Mouse (Mus musculus): ENCODE measurements around the gene Jmjd8. TPM values are rescaled to one million over a fixed set of nuclear protein-coding genes. Genes with fewer than 3 reads are reported as not detected.

The Jmjd8 gene
- polyA plus RNA-seq, 1 experiment from 2014 or later = 48.5 TPM

DNA sequence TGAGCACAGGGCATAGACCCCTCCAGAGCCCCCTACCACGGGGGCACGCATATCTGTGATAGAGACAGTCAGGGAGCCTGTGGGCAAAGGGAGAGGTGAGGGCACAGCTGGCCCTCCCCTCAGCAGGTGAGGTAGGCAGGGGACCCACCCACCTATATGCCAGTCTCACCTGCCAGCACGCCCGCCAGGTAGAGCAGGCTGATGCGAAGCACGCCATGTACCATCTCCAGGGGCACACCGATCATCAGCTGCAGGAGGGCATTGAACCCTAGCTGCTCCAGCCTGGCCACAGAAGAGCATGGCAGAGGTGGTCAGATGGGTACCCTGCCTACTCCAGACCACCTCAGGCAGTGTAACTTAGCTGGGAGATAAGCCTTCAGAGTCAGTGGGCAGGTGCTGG is 6.6 kb downstream of the Jmjd8 start:
- peaks cover 44% of the 10 kb centered on the region for H3K36me3 ChIP-seq
- no peaks in the 10 kb centered on the region for H3K9me3 ChIP-seq (replicated peaks)
- 0 out of 2 replicates have a peak overlapping the region, but pooled peaks have one; percentile 13 for H3K27ac ChIP-seq (replicated peaks)
- H3K9ac ChIP-seq (replicated peaks) = peak overlapping the region; percentile 92; the same call in 1 of the 2 replicates
- peak overlapping the region; percentile 58; the same call in 1 of the 2 replicates for H3K4me3 ChIP-seq (replicated peaks)
- ATAC-seq (ENCODE audit: low FRiP score) = no peak
- H3K4me1 ChIP-seq = peaks cover 76% of the 10 kb centered on the region
- WGBS = 94% methylated on average over 7 of the region's 7 CpGs
- H3K27me3 ChIP-seq (replicated peaks) = no peaks in the 10 kb centered on the region
- peak overlapping the region; percentile 98 for H3K4me2 ChIP-seq

DNA sequence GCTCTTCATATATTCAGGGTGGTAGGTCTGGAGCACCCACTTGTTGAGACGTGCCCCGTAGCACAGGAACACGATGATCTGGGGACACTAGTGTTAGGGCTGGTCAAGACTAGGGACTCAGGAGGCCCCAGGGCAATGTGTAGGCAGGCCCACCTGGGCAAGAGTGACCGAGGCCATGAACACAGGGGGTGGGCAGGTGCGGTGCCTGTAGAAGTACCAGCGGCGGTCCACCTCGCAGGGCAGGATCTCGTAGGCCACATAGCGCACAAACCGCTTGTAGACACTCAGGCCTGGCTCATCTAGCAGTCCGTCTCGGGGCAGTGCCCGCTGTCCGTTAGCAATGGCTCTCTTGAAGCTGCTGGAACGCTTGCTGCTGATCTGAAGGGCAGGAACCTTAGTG is 7.1 kb downstream of the Jmjd8 start:
- H3K4me1 ChIP-seq = peaks cover 73% of the 10 kb centered on the region
- WGBS = 94% methylated on average over 16 of the region's 16 CpGs
- H3K36me3 ChIP-seq = peaks cover 44% of the 10 kb centered on the region
- peak overlapping the region; percentile 98 for H3K4me2 ChIP-seq
- no peak for ATAC-seq (ENCODE audit: low FRiP score)
- peak overlapping the region; percentile 58; the same call in 1 of the 2 replicates for H3K4me3 ChIP-seq (replicated peaks)
- H3K9ac ChIP-seq (replicated peaks) = peak overlapping the region; percentile 92
- H3K9me3 ChIP-seq (replicated peaks) = no peaks in the 10 kb centered on the region
- H3K27ac ChIP-seq (replicated peaks) = no peak overlapping the region
- H3K27me3 ChIP-seq (replicated peaks) = no peaks in the 10 kb centered on the region

DNA sequence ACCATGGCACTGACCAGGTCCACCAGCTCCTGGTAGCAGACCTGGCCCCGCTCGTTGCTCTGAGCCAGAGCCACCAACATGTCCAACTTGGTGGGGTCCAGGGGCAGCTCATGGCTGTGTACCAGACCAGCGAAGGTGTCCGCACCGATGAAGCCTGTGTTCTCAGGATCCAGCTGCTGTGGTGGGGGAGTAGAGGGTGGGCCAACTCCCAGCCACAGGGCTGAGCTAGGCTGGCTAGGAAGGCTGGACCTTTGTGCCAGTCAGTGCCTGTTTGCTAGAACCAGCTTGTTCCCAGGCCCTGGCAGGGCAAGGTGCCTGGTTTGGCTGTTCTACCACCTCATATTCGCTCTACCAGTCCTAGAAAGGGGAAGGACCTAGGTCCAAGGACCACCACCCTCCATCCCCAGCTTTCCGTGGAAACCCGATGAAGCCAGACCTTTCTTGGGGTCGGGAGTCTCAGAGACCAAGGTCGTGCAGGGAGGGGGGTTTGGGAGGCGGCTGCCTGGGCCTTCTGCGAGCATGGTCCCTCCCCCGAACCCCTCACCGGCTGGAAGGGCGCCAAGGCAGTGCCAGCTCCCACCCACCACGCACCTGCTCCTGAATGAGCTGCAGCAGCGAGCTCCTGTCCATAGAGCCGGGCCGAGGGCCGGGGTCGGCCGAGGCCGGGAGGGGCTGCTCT is 7.9 kb downstream of the Jmjd8 start:
- H3K4me3 ChIP-seq (replicated peaks) = peak overlapping the region; percentile 58
- H3K9ac ChIP-seq (replicated peaks) = peak overlapping the region; percentile 92
- peak overlapping the region; percentile 98 for H3K4me2 ChIP-seq
- no peaks in the 10 kb centered on the region for H3K27me3 ChIP-seq (replicated peaks)
- no peaks in the 10 kb centered on the region for H3K9me3 ChIP-seq (replicated peaks)
- H3K27ac ChIP-seq (replicated peaks) = peak overlapping the region; percentile 88
- peaks cover 65% of the 10 kb centered on the region for H3K4me1 ChIP-seq
- 19% methylated on average over 23 of the region's 23 CpGs for WGBS
- no peak for ATAC-seq (ENCODE audit: low FRiP score)
- H3K36me3 ChIP-seq = peaks cover 44% of the 10 kb centered on the region

DNA sequence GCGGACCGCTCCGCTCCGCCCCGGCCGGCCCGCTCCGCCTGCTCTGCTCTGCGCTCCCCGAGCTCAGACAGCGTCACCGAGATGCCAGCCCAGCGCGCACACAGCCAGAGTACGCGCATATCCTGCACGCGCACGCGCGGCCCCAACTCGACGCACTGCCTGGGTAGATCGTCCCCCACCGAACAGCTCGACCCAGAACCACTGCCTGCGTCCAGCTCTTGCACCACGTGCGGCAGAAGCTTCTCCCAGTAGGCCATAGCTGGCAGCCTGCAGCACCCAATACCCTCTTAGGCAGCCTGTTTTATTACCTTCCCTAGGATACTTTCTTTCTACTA is 8.4 kb downstream of the Jmjd8 start, which contains the start of gene Rhbdl1:
Gene Rhbdl1, minus strand, starts transcription at position 220 of the 335 bp plus-strand sequence.
- Histone ChIP-seq H3K4me3 (replicated peaks) (peak within 1 kb of the TSS; percentile 58), H3K9me3 (replicated peaks) (no peaks in the 10 kb centered on the region), H3K36me3 (peaks cover 46% of the 10 kb centered on the region), H3K4me1 (peaks cover 60% of the 10 kb centered on the region), H3K27ac (replicated peaks) (peak within 1 kb of the TSS; percentile 88), H3K4me2 (peak within 1 kb of the TSS; percentile 98), H3K9ac (replicated peaks) (peak within 1 kb of the TSS; percentile 92), H3K27me3 (replicated peaks) (no peaks in the 10 kb centered on the region)
- peak; percentile 48 for ATAC-seq (ENCODE audit: low FRiP score)
- WGBS = under 1% methylated on average over 29 of the region's 29 CpGs

DNA sequence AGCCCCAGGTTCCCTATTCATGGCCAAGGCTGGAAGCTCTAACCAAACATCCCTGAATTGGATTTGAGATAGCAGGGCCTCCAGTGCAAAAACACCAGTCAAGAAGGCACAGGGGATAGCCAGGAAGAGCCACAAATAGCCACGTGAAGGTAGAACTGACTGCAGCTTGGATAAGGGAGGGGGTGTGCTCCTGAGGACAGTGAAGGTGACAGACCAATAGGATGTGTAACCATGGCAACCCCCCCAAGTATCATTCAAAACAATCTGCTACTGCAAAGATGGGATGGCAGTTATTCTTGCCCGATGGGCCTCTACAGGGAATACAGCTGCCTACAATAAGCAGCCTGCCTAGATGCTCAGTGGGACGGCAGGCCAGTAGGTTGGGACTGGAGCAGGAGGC is 8.9 kb downstream of the Jmjd8 start:
- H3K4me2 ChIP-seq = peak overlapping the region; percentile 98
- peak overlapping the region; percentile 58 for H3K4me3 ChIP-seq (replicated peaks)
- WGBS = 17% methylated on average over 3 of the region's 3 CpGs
- peaks cover 58% of the 10 kb centered on the region for H3K4me1 ChIP-seq
- ATAC-seq (ENCODE audit: low FRiP score) = no peak
- peaks cover 50% of the 10 kb centered on the region for H3K36me3 ChIP-seq
- H3K27me3 ChIP-seq (replicated peaks) = no peaks in the 10 kb centered on the region
- peak overlapping the region; percentile 88 for H3K27ac ChIP-seq (replicated peaks)
- H3K9me3 ChIP-seq (replicated peaks) = no peaks in the 10 kb centered on the region
- H3K9ac ChIP-seq (replicated peaks) = peak overlapping the region; percentile 92

DNA sequence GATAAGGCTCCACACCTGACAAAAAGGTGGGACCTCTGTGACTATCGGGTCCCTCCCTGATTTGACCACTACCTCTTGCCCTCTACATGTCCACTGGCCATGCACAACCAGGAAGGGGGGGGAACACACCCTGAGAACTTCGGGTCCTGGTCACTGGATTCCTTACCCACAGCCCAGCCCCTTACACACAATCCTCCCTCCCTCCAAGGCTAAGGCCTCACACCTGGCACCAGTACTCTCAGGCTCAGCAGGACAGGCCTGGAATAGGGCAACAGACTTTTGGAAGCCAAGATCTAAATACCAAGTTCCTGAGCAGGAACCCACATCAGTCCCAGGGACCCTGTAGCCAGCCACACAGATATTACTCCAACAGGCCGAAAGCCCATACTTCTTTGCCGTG is 10.2 kb downstream of the Jmjd8 start:
- Histone ChIP-seq H3K9ac (replicated peaks) (no peak overlapping the region), H3K4me3 (replicated peaks) (no peak overlapping the region), H3K27me3 (replicated peaks) (no peaks in the 10 kb centered on the region), H3K36me3 (peaks cover 53% of the 10 kb centered on the region), H3K27ac (replicated peaks) (no peak overlapping the region), H3K4me1 (peaks cover 63% of the 10 kb centered on the region), H3K9me3 (replicated peaks) (no peaks in the 10 kb centered on the region), H3K4me2 (no peak overlapping the region)
- WGBS = 90% methylated on average over 4 of the region's 4 CpGs
- ATAC-seq (ENCODE audit: low FRiP score) = no peak

DNA sequence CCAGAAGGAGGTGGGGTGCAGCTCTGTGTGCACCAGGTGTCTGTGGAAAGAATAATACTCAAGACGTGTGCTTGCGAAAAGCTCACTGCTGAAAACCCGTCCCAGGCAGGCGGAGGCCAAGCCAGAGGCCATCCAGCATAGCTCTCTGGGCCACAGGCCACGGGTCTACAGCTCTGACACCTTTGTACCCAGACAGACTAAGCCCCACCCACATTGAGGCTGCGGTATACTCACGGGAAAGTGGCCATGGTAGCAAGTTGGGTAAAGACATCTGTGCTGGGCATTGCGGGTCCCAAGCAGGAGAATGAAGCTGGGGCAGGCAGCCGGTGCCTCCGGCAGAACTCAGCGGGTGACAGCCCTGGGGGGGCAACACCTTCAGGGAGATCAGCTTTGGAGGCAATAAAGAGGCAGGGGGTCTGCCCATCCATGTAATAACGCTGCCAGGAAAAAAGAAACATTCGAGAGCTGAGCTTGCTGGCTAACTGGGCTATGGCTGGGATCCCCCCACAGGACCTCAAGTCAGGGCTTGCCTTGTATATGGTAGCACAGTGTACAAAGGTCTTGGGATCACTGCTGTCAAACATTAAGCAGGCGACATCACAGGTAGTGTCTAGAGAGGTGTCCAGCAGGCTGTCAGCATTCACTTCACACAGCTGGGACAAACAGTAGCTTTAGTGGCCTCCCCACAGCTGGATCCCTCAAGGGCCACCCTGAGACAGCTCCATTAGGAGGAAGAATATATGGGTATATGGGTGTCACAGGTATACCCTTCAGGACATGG is 11.0 kb downstream of the Jmjd8 start:
- Histone ChIP-seq H3K4me2 (no peak overlapping the region), H3K9ac (replicated peaks) (no peak overlapping the region), H3K27ac (replicated peaks) (no peak overlapping the region), H3K4me1 (peaks cover 58% of the 10 kb centered on the region), H3K9me3 (replicated peaks) (no peaks in the 10 kb centered on the region), H3K27me3 (replicated peaks) (no peaks in the 10 kb centered on the region), H3K4me3 (replicated peaks) (no peak overlapping the region), H3K36me3 (peaks cover 53% of the 10 kb centered on the region)
- WGBS = 82% methylated on average over 14 of the region's 14 CpGs
- ATAC-seq (ENCODE audit: low FRiP score) = no peak

DNA sequence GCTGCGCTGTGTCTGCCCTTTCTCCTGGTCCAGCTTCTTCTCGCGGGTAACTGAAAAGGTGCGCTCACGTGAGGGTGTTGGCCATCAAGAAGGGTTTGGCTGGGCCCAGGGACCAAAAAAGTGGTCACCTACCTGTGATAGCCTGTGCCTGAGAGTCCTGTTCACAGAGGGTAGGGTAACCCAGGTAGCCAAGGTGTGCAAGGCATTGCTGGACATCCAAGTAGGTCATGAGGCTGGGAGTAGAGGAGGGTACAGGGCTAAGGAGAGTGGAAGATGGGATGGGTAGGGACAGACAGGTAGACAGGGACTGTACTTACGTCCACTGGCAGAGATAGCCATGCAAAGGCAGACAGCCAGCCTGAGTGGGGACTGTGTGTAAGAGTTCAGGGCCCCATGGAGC is 11.9 kb downstream of the Jmjd8 start:
- ATAC-seq (ENCODE audit: low FRiP score) = no peak
- WGBS = 95% methylated on average over 6 of the region's 6 CpGs
- H3K4me3 ChIP-seq (replicated peaks) = no peak overlapping the region

DNA sequence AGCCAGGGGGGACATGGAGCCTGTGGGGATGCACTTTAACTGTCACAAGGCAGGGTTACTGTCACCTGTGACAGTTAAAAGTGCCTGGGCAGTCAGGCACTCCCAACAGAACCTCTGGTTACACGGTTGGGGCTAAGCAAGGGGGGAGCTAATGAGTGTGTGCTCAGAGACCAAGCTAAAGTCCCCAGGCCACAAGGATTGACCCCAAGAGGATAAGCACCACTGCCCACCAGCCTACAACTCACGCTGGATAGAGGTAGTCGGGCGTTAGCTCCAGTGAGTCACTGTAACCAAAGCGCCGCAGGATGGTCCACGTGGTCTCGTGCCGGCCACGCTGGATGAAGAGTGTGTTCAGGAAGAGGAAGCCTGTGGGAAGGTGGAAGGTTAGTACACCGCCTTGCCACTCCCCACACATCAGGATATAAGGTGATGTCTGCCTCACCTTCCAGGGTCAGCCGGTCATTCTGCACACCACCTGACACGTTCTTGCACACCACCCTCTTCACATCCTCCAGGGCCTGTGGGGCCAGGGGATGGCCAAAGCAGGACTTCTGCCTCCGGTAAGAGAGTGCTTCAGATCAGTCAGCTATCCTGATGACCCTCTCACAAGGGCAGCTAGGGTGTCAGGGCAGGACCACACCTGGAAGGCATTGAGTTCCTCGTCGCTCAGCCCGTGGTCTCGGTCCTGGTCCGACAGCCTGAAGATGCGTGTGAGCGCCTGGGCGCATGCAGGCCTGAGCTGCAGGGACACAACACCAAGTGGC is 12.6 kb downstream of the Jmjd8 start, which contains the start of gene Gm20683:
Gene Gm20683, minus strand, starts transcription at position 647 of the 764 bp plus-strand sequence.
- peaks cover 44% of the 10 kb centered on the region for H3K36me3 ChIP-seq
- peaks cover 47% of the 10 kb centered on the region for H3K4me1 ChIP-seq
- no peak within 1 kb of the TSS for H3K4me3 ChIP-seq (replicated peaks)
- H3K4me2 ChIP-seq = no peak within 1 kb of the TSS
- 96% methylated on average over 22 of the region's 22 CpGs for WGBS
- H3K27ac ChIP-seq (replicated peaks) = no peak within 1 kb of the TSS
- H3K27me3 ChIP-seq (replicated peaks) = no peaks in the 10 kb centered on the region
- no peak within 1 kb of the TSS for H3K9ac ChIP-seq (replicated peaks)
- no peaks in the 10 kb centered on the region for H3K9me3 ChIP-seq (replicated peaks)
- ATAC-seq (ENCODE audit: low FRiP score) = no peak

More for the DNA sequence above, 11.9 kb downstream of the Jmjd8 start:
- Histone ChIP-seq H3K9me3 (replicated peaks) (no peaks in the 10 kb centered on the region), H3K27ac (replicated peaks) (no peak overlapping the region), H3K4me2 (no peak overlapping the region), H3K36me3 (peaks cover 48% of the 10 kb centered on the region), H3K4me1 (peaks cover 55% of the 10 kb centered on the region), H3K9ac (replicated peaks) (no peak overlapping the region), H3K27me3 (replicated peaks) (no peaks in the 10 kb centered on the region)

DNA sequence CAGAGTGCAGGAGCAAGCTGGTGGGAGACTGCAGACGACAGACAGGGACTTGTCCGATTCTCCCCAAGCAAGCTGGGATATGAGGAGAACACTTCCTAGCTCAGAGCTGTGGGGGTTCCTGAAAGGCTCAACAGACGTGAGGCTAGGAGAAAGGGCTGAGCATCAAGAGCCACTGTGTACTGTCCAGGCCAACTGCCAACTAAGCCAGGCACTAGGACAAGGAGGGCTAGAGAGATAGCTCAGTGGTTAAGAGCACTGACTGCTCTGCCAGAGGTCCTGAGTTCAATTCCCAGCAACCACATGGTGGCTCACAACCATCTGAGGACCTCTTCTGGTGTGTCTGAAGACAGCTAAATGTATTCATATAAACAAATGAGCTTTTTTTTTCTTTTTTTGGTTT is 13.8 kb downstream of the Jmjd8 start:
- peaks cover 44% of the 10 kb centered on the region for H3K36me3 ChIP-seq

DNA sequence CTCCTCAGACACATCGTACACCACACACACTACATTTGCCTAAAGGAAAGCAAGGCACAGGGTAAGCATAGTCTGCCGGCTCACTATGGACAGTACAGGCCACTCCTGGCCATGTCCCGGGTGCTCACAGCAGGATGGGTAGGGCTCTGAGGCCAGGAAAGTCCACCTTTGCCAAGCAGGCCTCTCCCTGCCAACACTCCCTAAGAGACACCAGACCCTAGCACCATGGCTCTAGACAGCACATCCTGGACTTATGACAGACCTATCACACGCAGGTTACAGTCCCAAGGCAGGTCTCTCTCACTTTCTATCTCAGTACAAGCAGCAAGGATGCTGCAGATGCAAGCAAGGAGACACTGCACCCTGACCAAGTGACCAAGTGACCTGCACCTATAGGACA is 14.5 kb downstream of the Jmjd8 start:
- WGBS = 92% methylated on average over 4 of the region's 4 CpGs
- peaks cover 43% of the 10 kb centered on the region for H3K36me3 ChIP-seq
- peak overlapping the region; percentile 80 for H3K4me2 ChIP-seq
- no peaks in the 10 kb centered on the region for H3K27me3 ChIP-seq (replicated peaks)
- peaks cover 29% of the 10 kb centered on the region for H3K4me1 ChIP-seq
- H3K27ac ChIP-seq (replicated peaks) = no peak overlapping the region
- H3K9ac ChIP-seq (replicated peaks) = peak overlapping the region; percentile 86; the same call in 1 of the 2 replicates
- no peaks in the 10 kb centered on the region for H3K9me3 ChIP-seq (replicated peaks)
- peak overlapping the region; percentile 81 for H3K4me3 ChIP-seq (replicated peaks)
- ATAC-seq (ENCODE audit: low FRiP score) = no peak

More for the DNA sequence above, 13.8 kb downstream of the Jmjd8 start:
- no peak overlapping the region for H3K4me2 ChIP-seq
- H3K4me3 ChIP-seq (replicated peaks) = no peak overlapping the region
- H3K27me3 ChIP-seq (replicated peaks) = no peaks in the 10 kb centered on the region
- H3K9ac ChIP-seq (replicated peaks) = no peak overlapping the region
- H3K4me1 ChIP-seq = peaks cover 35% of the 10 kb centered on the region
- no peak for ATAC-seq (ENCODE audit: low FRiP score)
- WGBS = 74% methylated on average over 3 of the region's 3 CpGs
- H3K9me3 ChIP-seq (replicated peaks) = no peaks in the 10 kb centered on the region
- H3K27ac ChIP-seq (replicated peaks) = no peak overlapping the region
